Mouse (Mus musculus): ENCODE results near the gene Ildr1. TPM values are rescaled to one million over a fixed set of nuclear protein-coding genes. Genes with fewer than 3 reads are reported as not detected.

Gene Ildr1
- polyA plus RNA-seq, 1 experiment from 2014 or later: 0.09 TPM

DNA sequence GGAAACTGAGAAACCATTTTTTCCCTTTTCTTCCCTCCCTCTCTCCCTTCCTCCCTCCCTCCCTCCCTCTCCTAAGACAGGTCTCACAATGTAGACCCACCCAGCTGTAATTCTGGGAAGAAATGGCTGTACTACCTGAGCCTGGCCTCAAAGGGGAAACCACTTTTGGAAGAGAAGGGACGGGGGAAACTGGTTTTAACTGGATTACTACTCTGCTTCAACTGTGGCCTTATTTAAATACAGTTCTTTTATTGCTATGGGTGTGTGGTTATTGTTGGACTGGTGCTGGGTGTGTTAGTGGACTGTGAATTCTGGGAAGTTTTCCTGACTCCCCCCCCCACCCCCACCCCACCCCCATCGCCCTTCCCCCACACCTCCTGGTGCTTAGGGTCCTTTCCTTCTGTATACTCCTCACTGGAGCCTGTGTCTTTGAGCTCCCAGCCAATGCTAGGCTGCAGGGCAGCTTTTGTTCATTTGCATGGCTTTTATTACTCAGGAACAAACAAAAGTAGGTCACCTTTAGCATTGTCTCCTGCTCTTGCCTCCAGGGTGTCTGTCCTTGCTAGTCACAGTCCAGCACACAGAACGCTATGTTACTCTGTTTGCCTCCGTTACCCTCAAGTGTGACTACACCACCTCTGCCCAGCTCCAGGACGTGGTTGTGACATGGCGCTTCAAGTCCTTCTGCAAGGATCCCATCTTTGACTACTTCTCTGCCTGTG lies 14.1 kb downstream of the Ildr1 start:
- no peak overlapping the region for H3K9ac ChIP-seq (ENCODE audit: low read length)
- 63% methylated on average over 6 of the region's 6 CpGs for WGBS
- no peaks in the 10 kb centered on the region for H3K36me3 ChIP-seq (ENCODE audit: control insufficient read depth, insufficient read depth, low read length)
- H3K27ac ChIP-seq (replicated peaks in 1 of 2; ENCODE audit: control insufficient read depth in 1 of 2, insufficient read depth in 1 of 2, low read depth in 2 of 2, low read length in 2 of 2): no peak overlapping the region
- ATAC-seq (ENCODE audit: insufficient number of reproducible peaks, insufficient read depth, low FRiP score, low read depth): no peak
- H3K27me3 ChIP-seq (ENCODE audit: control insufficient read depth, insufficient read depth, low read length): no peaks in the 10 kb centered on the region
- no peak overlapping the region for H3K4me3 ChIP-seq (ENCODE audit: control insufficient read depth in 1 of 2, insufficient read depth in 1 of 2, low read depth in 1 of 2, low read length in 2 of 2)
- no peaks in the 10 kb centered on the region for H3K9me3 ChIP-seq (ENCODE audit: control insufficient read depth, low read length)
- no peaks in the 10 kb centered on the region for H3K4me1 ChIP-seq (ENCODE audit: control insufficient read depth in 2 of 2, insufficient read depth in 2 of 2, low read length in 2 of 2)
- H3K4me2 ChIP-seq (ENCODE audit: low read length): no peak overlapping the region

DNA sequence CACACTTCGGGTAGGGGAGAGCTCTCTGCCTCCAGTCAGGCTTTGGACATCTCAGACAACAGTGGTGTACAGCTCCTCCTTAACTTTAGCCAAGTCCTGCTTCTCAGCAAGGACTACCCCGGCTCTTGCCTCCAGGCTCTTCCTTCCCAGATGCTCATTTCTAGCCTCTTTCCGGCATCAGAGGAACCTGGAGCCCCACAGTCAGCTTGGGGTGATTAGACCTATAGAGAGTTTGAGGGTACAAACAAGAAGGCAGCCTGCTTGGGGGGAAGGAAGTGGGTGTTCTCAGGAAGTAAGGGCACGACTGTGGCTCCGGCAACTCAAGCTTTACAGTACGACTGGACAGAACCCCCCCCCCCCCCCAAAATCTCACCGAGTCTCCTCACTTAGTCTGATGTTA lies 15.0 kb downstream of the Ildr1 start:
- H3K36me3 ChIP-seq (ENCODE audit: control insufficient read depth, insufficient read depth, low read length): no peaks in the 10 kb centered on the region
- no peak overlapping the region for H3K4me2 ChIP-seq (ENCODE audit: low read length)
- no peaks in the 10 kb centered on the region for H3K4me1 ChIP-seq (ENCODE audit: control insufficient read depth in 2 of 2, insufficient read depth in 2 of 2, low read length in 2 of 2)
- no peak for ATAC-seq (ENCODE audit: insufficient number of reproducible peaks, insufficient read depth, low FRiP score, low read depth)
- no peak overlapping the region for H3K4me3 ChIP-seq (ENCODE audit: control insufficient read depth in 1 of 2, insufficient read depth in 1 of 2, low read depth in 1 of 2, low read length in 2 of 2)
- H3K9me3 ChIP-seq (ENCODE audit: control insufficient read depth, low read length): no peaks in the 10 kb centered on the region
- H3K9ac ChIP-seq (ENCODE audit: low read length): no peak overlapping the region
- H3K27me3 ChIP-seq (ENCODE audit: control insufficient read depth, insufficient read depth, low read length): no peaks in the 10 kb centered on the region
- WGBS: 71% methylated on average over 7 of the region's 7 CpGs
- H3K27ac ChIP-seq (replicated peaks in 1 of 2; ENCODE audit: control insufficient read depth in 1 of 2, insufficient read depth in 1 of 2, low read depth in 2 of 2, low read length in 2 of 2): no peak overlapping the region

DNA sequence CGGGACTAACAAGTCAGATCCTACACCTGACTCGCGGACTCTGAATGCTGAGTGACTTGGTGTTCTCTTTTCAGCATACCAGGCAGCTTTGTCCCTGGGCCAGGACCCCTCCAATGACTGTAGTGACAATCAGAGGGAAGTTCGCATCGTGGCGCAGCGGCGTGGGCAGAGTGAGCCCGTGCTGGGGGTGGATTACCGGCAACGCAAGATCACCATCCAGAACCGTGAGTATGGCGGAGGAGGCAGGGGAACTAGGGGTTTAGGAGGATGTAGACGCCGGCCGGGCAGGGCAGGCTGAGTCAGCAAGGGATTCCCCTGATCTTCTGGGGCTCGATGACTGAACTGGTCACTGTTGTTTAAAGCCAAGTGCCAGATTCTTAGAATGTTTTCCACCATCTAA lies 15.6 kb downstream of the Ildr1 start:
- Histone ChIP-seq H3K9ac (ENCODE audit: low read length) (no peak overlapping the region), H3K27me3 (ENCODE audit: control insufficient read depth, insufficient read depth, low read length) (no peaks in the 10 kb centered on the region), H3K4me1 (ENCODE audit: control insufficient read depth in 2 of 2, insufficient read depth in 2 of 2, low read length in 2 of 2) (no peaks in the 10 kb centered on the region), H3K36me3 (ENCODE audit: control insufficient read depth, insufficient read depth, low read length) (no peaks in the 10 kb centered on the region), H3K9me3 (ENCODE audit: control insufficient read depth, low read length) (no peaks in the 10 kb centered on the region), H3K4me2 (ENCODE audit: low read length) (no peak overlapping the region), H3K4me3 (ENCODE audit: control insufficient read depth in 1 of 2, insufficient read depth in 1 of 2, low read depth in 1 of 2, low read length in 2 of 2) (no peak overlapping the region), H3K27ac (replicated peaks in 1 of 2; ENCODE audit: control insufficient read depth in 1 of 2, insufficient read depth in 1 of 2, low read depth in 2 of 2, low read length in 2 of 2) (no peak overlapping the region)
- no peak for ATAC-seq (ENCODE audit: insufficient number of reproducible peaks, insufficient read depth, low FRiP score, low read depth)
- WGBS: 81% methylated on average over 17 of the region's 17 CpGs

DNA sequence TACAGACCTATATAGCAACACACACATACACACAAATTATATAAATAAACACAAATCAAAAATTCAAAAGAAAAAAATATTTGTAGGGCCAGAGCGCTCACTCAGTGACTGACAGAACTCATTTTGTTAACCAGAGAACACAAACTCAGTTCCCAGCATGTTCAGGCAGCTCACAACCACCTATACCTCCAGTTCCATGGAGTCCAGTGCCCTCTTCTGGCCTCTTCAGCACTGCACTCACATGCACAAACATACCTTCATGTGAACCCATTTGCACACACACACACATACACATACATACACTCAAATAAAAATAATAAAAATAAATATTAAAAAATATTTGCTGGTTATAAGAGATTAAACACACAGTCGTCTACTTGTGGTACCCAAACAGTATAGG lies 17.0 kb downstream of the Ildr1 start:
- Histone ChIP-seq H3K4me3 (ENCODE audit: control insufficient read depth in 1 of 2, insufficient read depth in 1 of 2, low read depth in 1 of 2, low read length in 2 of 2) (no peak overlapping the region), H3K27ac (replicated peaks in 1 of 2; ENCODE audit: control insufficient read depth in 1 of 2, insufficient read depth in 1 of 2, low read depth in 2 of 2, low read length in 2 of 2) (no peak overlapping the region), H3K4me1 (ENCODE audit: control insufficient read depth in 2 of 2, insufficient read depth in 2 of 2, low read length in 2 of 2) (no peaks in the 10 kb centered on the region), H3K9me3 (ENCODE audit: control insufficient read depth, low read length) (no peaks in the 10 kb centered on the region), H3K36me3 (ENCODE audit: control insufficient read depth, insufficient read depth, low read length) (no peaks in the 10 kb centered on the region), H3K9ac (ENCODE audit: low read length) (no peak overlapping the region), H3K4me2 (ENCODE audit: low read length) (no peak overlapping the region), H3K27me3 (ENCODE audit: control insufficient read depth, insufficient read depth, low read length) (no peaks in the 10 kb centered on the region)
- ATAC-seq (ENCODE audit: insufficient number of reproducible peaks, insufficient read depth, low FRiP score, low read depth): no peak
- WGBS: 85% methylated on average over 2 of the region's 2 CpGs

DNA sequence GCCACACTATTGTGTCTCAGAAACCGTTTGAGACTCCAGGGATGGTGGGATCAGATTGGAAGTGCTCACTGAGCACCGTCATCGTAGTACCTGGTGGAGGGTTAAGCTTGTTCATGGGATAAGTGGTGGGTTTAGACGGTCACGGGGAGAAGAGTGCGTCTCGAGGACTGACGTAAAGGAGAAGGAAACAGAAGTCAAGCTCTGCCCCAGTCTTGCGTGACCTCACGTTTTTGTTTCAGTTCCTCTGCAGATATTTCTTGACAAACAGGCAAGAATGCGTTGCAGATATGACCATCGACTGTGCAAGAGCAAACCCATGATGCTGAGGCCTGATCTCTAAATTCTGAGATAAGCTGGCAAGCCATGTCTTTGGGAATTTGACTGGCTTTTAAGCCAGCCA lies 18.0 kb downstream of the Ildr1 start:
- no peak overlapping the region for H3K9ac ChIP-seq (ENCODE audit: low read length)
- no peaks in the 10 kb centered on the region for H3K4me1 ChIP-seq (ENCODE audit: control insufficient read depth in 2 of 2, insufficient read depth in 2 of 2, low read length in 2 of 2)
- H3K27ac ChIP-seq (replicated peaks in 1 of 2; ENCODE audit: control insufficient read depth in 1 of 2, insufficient read depth in 1 of 2, low read depth in 2 of 2, low read length in 2 of 2): no peak overlapping the region
- no peaks in the 10 kb centered on the region for H3K27me3 ChIP-seq (ENCODE audit: control insufficient read depth, insufficient read depth, low read length)
- ATAC-seq (ENCODE audit: insufficient number of reproducible peaks, insufficient read depth, low FRiP score, low read depth): no peak
- H3K4me3 ChIP-seq (ENCODE audit: control insufficient read depth in 1 of 2, insufficient read depth in 1 of 2, low read depth in 1 of 2, low read length in 2 of 2): no peak overlapping the region
- 69% methylated on average over 12 of the region's 12 CpGs for WGBS
- no peaks in the 10 kb centered on the region for H3K36me3 ChIP-seq (ENCODE audit: control insufficient read depth, insufficient read depth, low read length)
- no peak overlapping the region for H3K4me2 ChIP-seq (ENCODE audit: low read length)
- H3K9me3 ChIP-seq (ENCODE audit: control insufficient read depth, low read length): no peaks in the 10 kb centered on the region

DNA sequence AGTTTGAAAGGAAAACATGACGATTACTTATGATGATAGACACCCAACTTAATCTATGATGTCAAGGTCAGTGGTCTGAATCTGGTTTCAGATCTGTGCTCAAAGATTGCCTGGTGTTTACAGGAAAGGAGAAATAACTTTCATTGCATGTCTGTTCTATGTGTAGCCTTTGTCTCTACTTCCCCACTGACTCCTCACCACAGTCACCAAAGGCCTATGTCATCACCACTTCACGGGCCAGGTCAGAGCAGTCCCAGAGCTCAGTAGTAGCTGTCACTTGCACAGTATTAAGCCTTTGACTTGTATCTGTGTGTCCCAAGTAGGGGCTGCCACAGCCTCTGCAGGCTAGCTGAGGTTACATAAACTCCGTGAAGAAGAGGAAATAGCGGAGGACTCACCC lies 23.7 kb downstream of the Ildr1 start:
- H3K27me3 ChIP-seq (ENCODE audit: control insufficient read depth, insufficient read depth, low read length): peaks cover 7% of the 10 kb centered on the region; the same call in 1 of the 2 replicates
- no peaks in the 10 kb centered on the region for H3K9me3 ChIP-seq (ENCODE audit: control insufficient read depth, low read length)
- no peaks in the 10 kb centered on the region for H3K4me1 ChIP-seq (ENCODE audit: control insufficient read depth in 2 of 2, insufficient read depth in 2 of 2, low read length in 2 of 2)
- H3K27ac ChIP-seq (replicated peaks in 1 of 2; ENCODE audit: control insufficient read depth in 1 of 2, insufficient read depth in 1 of 2, low read depth in 2 of 2, low read length in 2 of 2): no peak overlapping the region
- WGBS: 67% methylated on average over 4 of the region's 4 CpGs
- ATAC-seq (ENCODE audit: insufficient number of reproducible peaks, insufficient read depth, low FRiP score, low read depth): no peak
- no peak overlapping the region for H3K4me2 ChIP-seq (ENCODE audit: low read length)
- H3K4me3 ChIP-seq (ENCODE audit: control insufficient read depth in 1 of 2, insufficient read depth in 1 of 2, low read depth in 1 of 2, low read length in 2 of 2): no peak overlapping the region
- H3K9ac ChIP-seq (ENCODE audit: low read length): no peak overlapping the region
- H3K36me3 ChIP-seq (ENCODE audit: control insufficient read depth, insufficient read depth, low read length): no peaks in the 10 kb centered on the region

DNA sequence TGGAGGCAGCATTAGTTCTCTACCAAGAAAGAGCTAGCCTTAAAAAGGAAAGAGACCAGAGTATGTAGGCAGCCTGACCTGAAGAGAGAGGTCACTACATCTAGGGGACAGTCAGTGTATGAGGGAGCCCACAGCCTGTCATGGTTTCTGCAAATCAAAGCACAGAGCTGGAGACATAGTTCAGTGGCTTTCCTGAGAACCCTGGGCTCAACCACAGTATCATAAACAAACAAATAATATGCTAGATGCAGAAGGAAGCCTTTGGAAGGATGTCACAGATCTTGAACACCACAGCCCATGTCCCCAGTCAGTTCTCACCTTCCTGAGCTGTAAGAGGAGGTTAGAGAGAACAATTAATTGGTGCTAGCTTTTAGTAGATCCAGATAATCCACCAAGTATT lies 24.9 kb downstream of the Ildr1 start:
- Histone ChIP-seq H3K27ac (replicated peaks in 1 of 2; ENCODE audit: control insufficient read depth in 1 of 2, insufficient read depth in 1 of 2, low read depth in 2 of 2, low read length in 2 of 2) (no peak overlapping the region), H3K27me3 (ENCODE audit: control insufficient read depth, insufficient read depth, low read length) (peaks cover 7% of the 10 kb centered on the region; the same call in 1 of the 2 replicates), H3K4me1 (ENCODE audit: control insufficient read depth in 2 of 2, insufficient read depth in 2 of 2, low read length in 2 of 2) (no peaks in the 10 kb centered on the region), H3K9me3 (ENCODE audit: control insufficient read depth, low read length) (no peaks in the 10 kb centered on the region), H3K36me3 (ENCODE audit: control insufficient read depth, insufficient read depth, low read length) (no peaks in the 10 kb centered on the region), H3K4me2 (ENCODE audit: low read length) (no peak overlapping the region), H3K4me3 (ENCODE audit: control insufficient read depth in 1 of 2, insufficient read depth in 1 of 2, low read depth in 1 of 2, low read length in 2 of 2) (no peak overlapping the region), H3K9ac (ENCODE audit: low read length) (no peak overlapping the region)
- ATAC-seq (ENCODE audit: insufficient number of reproducible peaks, insufficient read depth, low FRiP score, low read depth): no peak

Measured in heart, embryonic 14.5 days (tissue).